Mouse (Mus musculus): Measurements from ENCODE around the gene Trpc7. TPM values are rescaled to one million over a fixed set of nuclear protein-coding genes. Genes with fewer than 3 reads are reported as not detected.

Trpc7 gene
- polyA plus RNA-seq, 1 experiment = not detected

DNA sequence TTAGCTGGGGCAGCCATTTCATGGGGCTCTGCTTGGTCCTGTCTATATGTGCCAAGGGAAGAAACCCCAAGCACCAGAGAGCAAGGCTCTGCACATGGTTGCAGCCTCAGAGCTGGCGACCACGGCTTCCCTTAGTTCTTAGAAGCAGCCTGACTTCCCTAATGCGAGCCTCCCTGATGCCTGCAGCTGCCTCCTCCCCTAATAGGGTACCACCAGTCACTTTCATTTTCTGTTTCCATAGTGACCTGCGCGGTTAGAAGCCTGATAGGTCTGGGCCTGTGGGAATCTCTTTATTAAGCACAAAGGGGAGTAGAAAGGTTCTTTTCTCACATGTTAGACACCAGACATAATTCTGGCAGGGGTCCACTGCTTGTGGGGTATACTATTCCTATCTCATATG lies 121.5 kb downstream of the Trpc7 start:
- Histone ChIP-seq H3K9me3 (ENCODE audit: control insufficient read depth, low read length) (no peaks in the 10 kb centered on the region), H3K4me3 (replicated peaks) (no peak overlapping the region), H3K27me3 (ENCODE audit: control insufficient read depth) (no peaks in the 10 kb centered on the region), H3K36me3 (ENCODE audit: control insufficient read depth) (no peaks in the 10 kb centered on the region), H3K4me1 (ENCODE audit: control insufficient read depth) (no peaks in the 10 kb centered on the region)
- no peak for TF ChIP-seq GATA1 (IDR thresholded peaks at IDR 0.05; ENCODE audit: low read length)
- no peak for TF ChIP-seq TAL1 (IDR thresholded peaks at IDR 0.05; ENCODE audit: low read length)

GRCm38 (mm10) chr13:56773262-56773870 lies 122.4 kb downstream of the Trpc7 start:
- Histone ChIP-seq H3K36me3 (ENCODE audit: control insufficient read depth) (no peaks in the 10 kb centered on the region), H3K27me3 (ENCODE audit: control insufficient read depth) (no peaks in the 10 kb centered on the region), H3K4me1 (ENCODE audit: control insufficient read depth) (no peaks in the 10 kb centered on the region), H3K4me3 (replicated peaks) (no peak overlapping the region), H3K9me3 (ENCODE audit: control insufficient read depth, low read length) (no peaks in the 10 kb centered on the region)
- no peak for TF ChIP-seq TAL1 (IDR thresholded peaks at IDR 0.05; ENCODE audit: low read length)
- no peak for TF ChIP-seq GATA1 (IDR thresholded peaks at IDR 0.05; ENCODE audit: low read length)

GRCm38 (mm10) chr13:56772592-56772991 lies 123.2 kb downstream of the Trpc7 start:
- H3K4me3 ChIP-seq (replicated peaks) = no peak overlapping the region
- no peaks in the 10 kb centered on the region for H3K9me3 ChIP-seq (ENCODE audit: control insufficient read depth, low read length)
- no peaks in the 10 kb centered on the region for H3K27me3 ChIP-seq (ENCODE audit: control insufficient read depth)
- TF ChIP-seq TAL1 (IDR thresholded peaks at IDR 0.05; ENCODE audit: low read length) (no peak), GATA1 (IDR thresholded peaks at IDR 0.05; ENCODE audit: low read length) (no peak)
- no peaks in the 10 kb centered on the region for H3K36me3 ChIP-seq (ENCODE audit: control insufficient read depth)
- no peaks in the 10 kb centered on the region for H3K4me1 ChIP-seq (ENCODE audit: control insufficient read depth)

DNA sequence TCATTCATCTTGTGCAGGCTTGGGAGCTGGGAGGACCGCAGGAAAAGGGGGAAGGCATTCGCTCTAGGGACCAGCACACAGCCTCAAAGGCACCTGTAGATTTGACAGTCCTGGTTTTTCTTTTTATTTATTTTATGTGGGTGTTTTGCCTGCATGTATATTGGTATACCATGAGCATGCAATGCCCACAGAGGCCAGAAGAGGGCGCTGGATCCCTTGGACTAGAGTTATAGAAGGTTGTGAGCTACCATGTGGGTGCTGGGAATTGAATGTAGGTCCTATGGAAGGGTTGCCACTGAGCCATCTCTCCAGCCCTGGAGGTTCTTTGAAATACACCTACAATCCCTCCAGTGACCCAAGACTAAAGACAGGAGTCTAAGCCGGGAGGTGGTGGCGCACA lies 125.0 kb downstream of the Trpc7 start:
- Histone ChIP-seq H3K9me3 (ENCODE audit: control insufficient read depth, low read length) (no peaks in the 10 kb centered on the region), H3K36me3 (ENCODE audit: control insufficient read depth) (no peaks in the 10 kb centered on the region), H3K4me1 (ENCODE audit: control insufficient read depth) (no peaks in the 10 kb centered on the region), H3K4me3 (replicated peaks) (no peak overlapping the region), H3K27me3 (ENCODE audit: control insufficient read depth) (no peaks in the 10 kb centered on the region)
- no peak for TF ChIP-seq TAL1 (IDR thresholded peaks at IDR 0.05; ENCODE audit: low read length)
- no peak for TF ChIP-seq GATA1 (IDR thresholded peaks at IDR 0.05; ENCODE audit: low read length)

- H3K36me3 ChIP-seq (ENCODE audit: control insufficient read depth) = no peaks in the 10 kb centered on the region
- H3K27me3 ChIP-seq (ENCODE audit: control insufficient read depth) = peaks cover 3% of the 10 kb centered on the region
- H3K4me1 ChIP-seq (ENCODE audit: control insufficient read depth) = peaks cover 3% of the 10 kb centered on the region; the same call in 1 of the 2 replicates
- H3K9me3 ChIP-seq (ENCODE audit: control insufficient read depth, low read length) = no peaks in the 10 kb centered on the region
- no peak overlapping the region for H3K4me3 ChIP-seq (replicated peaks)
- TF ChIP-seq TAL1 (IDR thresholded peaks at IDR 0.05; ENCODE audit: low read length) (no peak), GATA1 (IDR thresholded peaks at IDR 0.05; ENCODE audit: low read length) (no peak)
Measured at GRCm38 (mm10) chr13:56770136-56770578, 125.6 kb downstream of the Trpc7 start.

GRCm38 (mm10) chr13:56769431-56769830 lies 126.4 kb downstream of the Trpc7 start:
- no peaks in the 10 kb centered on the region for H3K9me3 ChIP-seq (ENCODE audit: control insufficient read depth, low read length)
- no peak for TF ChIP-seq GATA1 (IDR thresholded peaks at IDR 0.05; ENCODE audit: low read length)
- peaks cover 6% of the 10 kb centered on the region for H3K27me3 ChIP-seq (ENCODE audit: control insufficient read depth)
- peaks cover 3% of the 10 kb centered on the region; the same call in 1 of the 2 replicates for H3K4me1 ChIP-seq (ENCODE audit: control insufficient read depth)
- H3K4me3 ChIP-seq (replicated peaks) = no peak overlapping the region
- no peaks in the 10 kb centered on the region for H3K36me3 ChIP-seq (ENCODE audit: control insufficient read depth)

GRCm38 (mm10) chr13:56766211-56766610 lies 129.6 kb downstream of the Trpc7 start:
- H3K27me3 ChIP-seq (ENCODE audit: control insufficient read depth) = peaks cover 12% of the 10 kb centered on the region

DNA sequence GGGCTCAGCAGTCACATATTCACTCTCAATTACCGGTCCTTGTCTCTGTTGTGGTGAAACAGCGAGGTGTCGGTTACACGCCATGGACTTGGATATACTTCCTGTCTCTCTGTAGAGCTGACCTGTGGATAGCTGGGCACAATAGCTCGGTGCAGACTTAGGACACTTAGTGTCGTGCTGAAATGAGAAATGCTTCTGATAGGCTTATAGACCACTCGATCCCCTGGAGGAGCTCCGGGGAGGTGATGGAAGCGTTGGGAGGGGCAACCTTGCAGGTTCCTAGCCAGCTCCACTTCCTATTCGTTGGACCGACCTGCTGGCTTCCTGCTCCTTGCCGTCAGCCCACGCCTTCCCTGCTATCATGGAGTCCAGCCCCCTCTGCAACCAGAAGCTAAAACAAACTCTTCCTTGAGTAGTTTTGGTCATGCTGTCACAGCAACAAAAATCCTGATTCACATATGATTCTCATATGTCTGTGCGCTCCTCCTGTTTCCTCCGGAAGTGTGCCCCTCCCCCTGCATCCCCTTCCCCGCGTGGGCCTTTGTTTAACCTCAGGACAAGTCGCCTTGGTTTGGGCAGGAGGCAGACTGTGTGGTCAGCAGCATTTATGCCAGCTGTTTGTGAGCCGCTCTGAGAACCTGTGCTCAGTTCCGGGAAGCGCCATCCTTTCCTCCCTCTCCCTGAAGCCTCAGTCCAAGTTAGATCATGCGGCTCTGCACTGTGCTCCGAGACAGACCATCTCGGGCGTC lies 130.3 kb downstream of the Trpc7 start:
- peaks cover 12% of the 10 kb centered on the region for H3K27me3 ChIP-seq (ENCODE audit: control insufficient read depth)
- no peaks in the 10 kb centered on the region for H3K9me3 ChIP-seq (ENCODE audit: control insufficient read depth, low read length)

More at GRCm38 (mm10) chr13:56766211-56766610, 129.6 kb downstream of the Trpc7 start:
- H3K4me3 ChIP-seq (replicated peaks) = no peak overlapping the region
- peaks cover 3% of the 10 kb centered on the region; the same call in 1 of the 2 replicates for H3K4me1 ChIP-seq (ENCODE audit: control insufficient read depth)
- TF ChIP-seq TAL1 (IDR thresholded peaks at IDR 0.05; ENCODE audit: low read length) = no peak
- TF ChIP-seq GATA1 (IDR thresholded peaks at IDR 0.05; ENCODE audit: low read length) = no peak
- H3K36me3 ChIP-seq (ENCODE audit: control insufficient read depth) = no peaks in the 10 kb centered on the region
- no peaks in the 10 kb centered on the region for H3K9me3 ChIP-seq (ENCODE audit: control insufficient read depth, low read length)

GRCm38 (mm10) chr13:56762446-56763229 lies 133.2 kb downstream of the Trpc7 start:
- TF ChIP-seq TAL1 (IDR thresholded peaks at IDR 0.05; ENCODE audit: low read length) (no peak), GATA1 (IDR thresholded peaks at IDR 0.05; ENCODE audit: low read length) (no peak)
- H3K4me3 ChIP-seq (replicated peaks) = no peak overlapping the region
- peaks cover 12% of the 10 kb centered on the region for H3K27me3 ChIP-seq (ENCODE audit: control insufficient read depth)
- H3K36me3 ChIP-seq (ENCODE audit: control insufficient read depth) = no peaks in the 10 kb centered on the region
- H3K9me3 ChIP-seq (ENCODE audit: control insufficient read depth, low read length) = no peaks in the 10 kb centered on the region
- peaks cover 3% of the 10 kb centered on the region; the same call in 1 of the 2 replicates for H3K4me1 ChIP-seq (ENCODE audit: control insufficient read depth)

More for the DNA sequence above, 130.3 kb downstream of the Trpc7 start:
- Histone ChIP-seq H3K4me1 (ENCODE audit: control insufficient read depth) (peaks cover 3% of the 10 kb centered on the region; the same call in 1 of the 2 replicates), H3K4me3 (replicated peaks) (no peak overlapping the region), H3K36me3 (ENCODE audit: control insufficient read depth) (no peaks in the 10 kb centered on the region)
- TF ChIP-seq GATA1 (IDR thresholded peaks at IDR 0.05; ENCODE audit: low read length) (no peak), TAL1 (IDR thresholded peaks at IDR 0.05; ENCODE audit: low read length) (no peak)
